Mouse (Mus musculus) CD8-positive naive resting alpha-beta T cell, adult 2 months (primary cell): ENCODE measurements around the gene Mylip.

Experiments used
- DNase-seq, 2 experiments: peaks; one replicate each; pipeline ENCODE4 v3.0.0; 2022; ENCODE audit warnings: low read depth in 2 of 2, low spot score in 2 of 2

Mylip gene

GRCm38 (mm10) chr13:45423905-45424304, 34.4 kb downstream of the Mylip start:
- no peak for DNase-seq

GRCm38 (mm10) chr13:45429239-45429638, 39.7 kb downstream of the Mylip start:
- DNase-seq = no peak

GRCm38 (mm10) chr13:45437134-45437533, 47.6 kb downstream of the Mylip start:
- no peak for DNase-seq

- no peak for DNase-seq
Measured at GRCm38 (mm10) chr13:45438853-45439252, 49.3 kb downstream of the Mylip start.

- DNase-seq = no peak
Measured at GRCm38 (mm10) chr13:45440226-45440625, 50.7 kb downstream of the Mylip start.

- peak in 1 of 2 experiments; percentile 19 for DNase-seq
Measured at GRCm38 (mm10) chr13:45442451-45442850, 52.9 kb downstream of the Mylip start.

GRCm38 (mm10) chr13:45442918-45443535, 53.5 kb downstream of the Mylip start:
- peak in 1 of 2 experiments; percentile 20 for DNase-seq

- DNase-seq = no peak
Measured at GRCm38 (mm10) chr13:45444220-45444619, 54.7 kb downstream of the Mylip start.

- DNase-seq = no peak
Measured at GRCm38 (mm10) chr13:45444652-45445051, 55.1 kb downstream of the Mylip start.

- DNase-seq = no peak
Measured at GRCm38 (mm10) chr13:45446636-45447035, 57.1 kb downstream of the Mylip start.

- DNase-seq = no peak
Measured at GRCm38 (mm10) chr13:45452437-45452836, 62.9 kb downstream of the Mylip start.

GRCm38 (mm10) chr13:45453033-45453432, 63.5 kb downstream of the Mylip start:
- peak in 1 of 2 experiments; percentile 11 for DNase-seq

- DNase-seq = no peak
Measured at GRCm38 (mm10) chr13:45454044-45454443, 64.5 kb downstream of the Mylip start.

- no peak for DNase-seq
Measured at GRCm38 (mm10) chr13:45454641-45455040, 65.1 kb downstream of the Mylip start.

GRCm38 (mm10) chr13:45455108-45455861, 65.7 kb downstream of the Mylip start:
- peak in 1 of 2 experiments; percentile 6 for DNase-seq

GRCm38 (mm10) chr13:45455862-45456192, 66.3 kb downstream of the Mylip start:
- DNase-seq = no peak

GRCm38 (mm10) chr13:45457459-45457858, 67.9 kb downstream of the Mylip start:
- no peak for DNase-seq

GRCm38 (mm10) chr13:45460177-45460576, 70.6 kb downstream of the Mylip start:
- DNase-seq = no peak

- DNase-seq = no peak
Measured at GRCm38 (mm10) chr13:45461370-45461958, 71.9 kb downstream of the Mylip start.
